Mouse (Mus musculus) embryonic facial prominence, embryonic 13.5 days (tissue): ENCODE results near the gene Qrich1. TPM values are rescaled to one million over a fixed set of nuclear protein-coding genes. Genes with fewer than 3 reads are reported as not detected.

Experiments used
- ATAC-seq: fragments of 200-750 bp; cut with Nextera tagmentation; 2 replicates; pipeline ENCODE4 v1.8.0; 2017; ENCODE audit warnings: low read depth; ENCODE audit not compliant: insufficient number of reproducible peaks, insufficient read depth, low FRiP score, low TSS enrichment
- H3K27ac ChIP-seq: fragments of 300-500 bp; sonication (generic); 2 replicates; pipeline ENCODE4 v1.5.1; 2015; ENCODE audit warnings: moderate library complexity, mild to moderate bottlenecking, inconsistent platforms
- H3K27me3 ChIP-seq: fragments of 300-500 bp; sonication (generic); 2 replicates; pipeline ENCODE4 v1.6.1; 2015; ENCODE audit warnings: mild to moderate bottlenecking, inconsistent platforms
- H3K36me3 ChIP-seq: fragments of 300-500 bp; sonication (generic); 2 replicates; pipeline ENCODE4 v1.6.1; 2015; ENCODE audit warnings: mild to moderate bottlenecking, inconsistent platforms
- H3K4me1 ChIP-seq: fragments of 300-500 bp; sonication (generic); 2 replicates; pipeline ENCODE4 v1.6.1; 2015; ENCODE audit warnings: inconsistent platforms
- H3K4me2 ChIP-seq: fragments of 300-500 bp; sonication (generic); 2 replicates; pipeline ENCODE4 v1.6.1; 2015; ENCODE audit warnings: moderate library complexity, mild to moderate bottlenecking, inconsistent platforms
- H3K4me3 ChIP-seq: fragments of 300-500 bp; sonication (generic); 2 replicates; pipeline ENCODE4 v1.5.1; 2015; ENCODE audit warnings: mild to moderate bottlenecking, inconsistent platforms
- H3K9ac ChIP-seq: fragments of 300-500 bp; sonication (generic); 2 replicates; pipeline ENCODE4 v1.6.1; 2015; ENCODE audit warnings: mild to moderate bottlenecking, inconsistent platforms
- H3K9me3 ChIP-seq: fragments of 300-500 bp; sonication (generic); 2 replicates; pipeline ENCODE4 v1.6.1; 2016; ENCODE audit warnings: inconsistent platforms
- WGBS: fragments of 180-500 bp; shearing (Covaris S2); methylation state at CpG from one replicate; pipeline ENCODE4 v1.1.7; 2015; ENCODE audit warnings: mixed read lengths; 5-methylcytosine and 5-hydroxymethylcytosine counted together
- polyA plus RNA-seq: library from polyadenylated mRNA; unstranded; fragments of >200 nt; fragmentation: Nextera tagmentation; extraction: Ambion mirVana; gene quantifications from 2 replicates; pipeline ENCODE4 v1.2.1, GENCODE M21; 2015

Gene Qrich1
- polyA plus RNA-seq, 1 experiment from 2014 or later = 128 TPM

- Histone ChIP-seq H3K9ac (no peak overlapping the region), H3K9me3 (no peaks in the 10 kb centered on the region), H3K36me3 (peaks cover 85% of the 10 kb centered on the region), H3K27me3 (no peaks in the 10 kb centered on the region), H3K4me1 (peaks cover 23% of the 10 kb centered on the region), H3K27ac (no peak overlapping the region), H3K4me3 (no peak overlapping the region), H3K4me2 (no peak overlapping the region)
- no peak for ATAC-seq
- 95% methylated on average over 19 of the region's 19 CpGs for WGBS
Observed at GRCm38 (mm10) chr9:108494146-108494825, 22.3 kb upstream of the Qrich1 start.

- no peaks in the 10 kb centered on the region for H3K9me3 ChIP-seq
- ATAC-seq = no peak
- no peaks in the 10 kb centered on the region for H3K27me3 ChIP-seq
- WGBS = 83% methylated on average over 10 of the region's 10 CpGs
- peaks cover 85% of the 10 kb centered on the region for H3K36me3 ChIP-seq
- no peak overlapping the region for H3K27ac ChIP-seq
- H3K4me1 ChIP-seq = peaks cover 20% of the 10 kb centered on the region
- H3K4me2 ChIP-seq = no peak overlapping the region
- H3K9ac ChIP-seq = no peak overlapping the region
- H3K4me3 ChIP-seq = no peak overlapping the region
Observed at GRCm38 (mm10) chr9:108494905-108495304, 21.7 kb upstream of the Qrich1 start.

DNA sequence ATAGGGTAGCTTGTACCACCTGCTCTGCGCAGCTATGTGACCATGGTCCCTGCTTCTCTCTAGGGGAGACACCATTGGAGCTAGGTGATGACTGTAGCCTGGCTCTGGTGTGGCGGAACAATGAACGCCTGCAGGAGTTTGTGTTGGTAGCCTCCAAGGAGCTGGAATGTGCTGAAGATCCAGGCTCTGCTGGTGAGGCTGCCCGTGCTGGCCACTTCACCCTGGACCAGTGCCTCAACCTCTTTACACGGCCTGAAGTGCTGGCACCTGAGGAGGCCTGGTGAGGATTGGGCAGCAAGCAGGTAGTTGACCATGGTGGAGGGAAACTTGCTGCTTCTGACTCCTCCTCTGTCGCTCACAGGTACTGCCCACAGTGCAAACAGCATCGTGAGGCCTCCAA, 17.4 kb upstream of the Qrich1 start:
- no peaks in the 10 kb centered on the region for H3K27me3 ChIP-seq
- H3K4me2 ChIP-seq = no peak overlapping the region
- no peaks in the 10 kb centered on the region for H3K4me1 ChIP-seq
- ATAC-seq = no peak
- no peaks in the 10 kb centered on the region for H3K9me3 ChIP-seq
- H3K36me3 ChIP-seq = peaks cover 96% of the 10 kb centered on the region
- H3K4me3 ChIP-seq = no peak overlapping the region
- no peak overlapping the region for H3K27ac ChIP-seq
- WGBS = 94% methylated on average over 7 of the region's 7 CpGs
- no peak overlapping the region for H3K9ac ChIP-seq

GRCm38 (mm10) chr9:108499943-108500342, 16.7 kb upstream of the Qrich1 start:
- Histone ChIP-seq H3K27ac (no peak overlapping the region), H3K4me3 (no peak overlapping the region), H3K4me2 (no peak overlapping the region), H3K36me3 (peaks cover 88% of the 10 kb centered on the region), H3K4me1 (no peaks in the 10 kb centered on the region), H3K27me3 (no peaks in the 10 kb centered on the region), H3K9me3 (no peaks in the 10 kb centered on the region), H3K9ac (no peak overlapping the region)
- 95% methylated on average over 15 of the region's 15 CpGs for WGBS
- no peak for ATAC-seq

DNA sequence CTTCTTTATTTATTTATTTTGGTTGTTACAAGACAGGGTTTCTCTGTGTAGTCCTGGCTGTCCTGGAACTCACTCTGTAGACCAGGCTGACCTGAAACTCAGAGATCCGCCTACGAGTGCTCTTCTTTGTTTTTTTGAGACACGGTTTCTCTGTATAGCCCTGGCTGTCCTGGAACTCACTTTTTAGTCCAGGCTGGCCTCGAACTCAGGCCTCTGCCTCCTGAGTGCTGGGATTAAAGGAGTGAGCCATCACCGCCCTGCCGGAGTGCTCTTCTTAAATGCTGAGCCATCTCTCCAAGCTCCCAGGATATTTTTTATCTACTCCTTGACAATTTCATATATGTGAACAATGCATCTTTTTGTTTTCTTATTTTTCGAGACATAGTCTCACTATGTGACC, 9.7 kb upstream of the Qrich1 start:
- H3K27me3 ChIP-seq = no peaks in the 10 kb centered on the region
- peak overlapping the region; percentile 84; the same call in 1 of the 2 replicates for H3K4me3 ChIP-seq
- H3K9me3 ChIP-seq = no peaks in the 10 kb centered on the region
- H3K4me1 ChIP-seq = peaks cover 15% of the 10 kb centered on the region
- peaks cover 44% of the 10 kb centered on the region for H3K36me3 ChIP-seq
- peak overlapping the region; percentile 60; the same call in 1 of the 2 replicates for H3K27ac ChIP-seq
- WGBS = 86% methylated on average over 7 of the region's 7 CpGs
- peak overlapping the region; percentile 89 for H3K4me2 ChIP-seq
- ATAC-seq = no peak
- peak overlapping the region; percentile 85; the same call in 1 of the 2 replicates for H3K9ac ChIP-seq

DNA sequence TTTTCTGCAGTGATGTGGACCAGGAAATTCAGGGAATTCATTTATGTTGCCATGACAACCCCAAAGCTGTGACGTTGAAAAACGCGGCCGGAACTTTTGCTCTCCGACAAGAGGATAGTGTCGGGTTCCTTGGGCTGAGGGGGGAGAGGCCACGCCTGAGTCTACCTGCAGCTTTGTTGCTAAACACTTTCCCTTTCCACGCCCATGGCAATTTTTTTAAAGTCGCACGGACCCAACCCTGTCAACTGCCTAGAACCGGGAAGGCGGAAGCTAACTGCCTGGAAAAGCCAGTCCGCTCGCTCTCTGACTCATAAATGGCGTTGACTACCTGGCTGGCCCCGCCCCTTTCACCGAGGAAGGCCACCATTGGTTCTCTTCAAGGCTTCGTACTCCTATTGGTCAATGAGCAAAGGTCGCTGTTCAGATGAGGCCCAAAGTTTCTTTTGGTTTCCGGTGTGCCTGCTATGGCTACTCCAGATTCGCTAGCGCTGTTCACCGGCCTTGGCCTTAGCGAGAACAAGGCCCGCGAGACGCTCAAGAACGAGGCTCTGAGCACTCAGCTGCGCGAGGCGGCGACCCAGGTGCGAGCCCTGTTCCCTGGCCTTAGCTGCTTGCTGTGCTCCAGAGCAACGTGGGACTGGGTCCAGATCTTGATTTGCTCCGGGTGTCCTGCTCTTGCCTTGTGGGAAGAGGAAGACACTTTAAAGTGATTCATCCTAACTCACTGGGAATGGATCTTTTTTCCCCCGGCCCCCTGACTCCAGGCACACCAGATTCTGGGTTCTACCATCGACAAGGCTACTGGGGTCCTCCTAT, 8.8 kb upstream of the Qrich1 start, which contains the start of gene Qars:
Gene Qars, plus strand, starts transcription at position 88 of the 816 bp plus-strand sequence.
- Histone ChIP-seq H3K4me3 (peak within 1 kb of the TSS; percentile 84), H3K27ac (peak within 1 kb of the TSS; percentile 60), H3K27me3 (no peaks in the 10 kb centered on the region), H3K36me3 (peaks cover 44% of the 10 kb centered on the region), H3K9ac (peak within 1 kb of the TSS; percentile 85), H3K4me2 (peak within 1 kb of the TSS; percentile 89), H3K4me1 (peaks cover 15% of the 10 kb centered on the region), H3K9me3 (no peaks in the 10 kb centered on the region)
- ATAC-seq = peak; percentile 93
- under 1% methylated on average over 37 of the region's 37 CpGs for whole genome bisulfite sequencing

DNA sequence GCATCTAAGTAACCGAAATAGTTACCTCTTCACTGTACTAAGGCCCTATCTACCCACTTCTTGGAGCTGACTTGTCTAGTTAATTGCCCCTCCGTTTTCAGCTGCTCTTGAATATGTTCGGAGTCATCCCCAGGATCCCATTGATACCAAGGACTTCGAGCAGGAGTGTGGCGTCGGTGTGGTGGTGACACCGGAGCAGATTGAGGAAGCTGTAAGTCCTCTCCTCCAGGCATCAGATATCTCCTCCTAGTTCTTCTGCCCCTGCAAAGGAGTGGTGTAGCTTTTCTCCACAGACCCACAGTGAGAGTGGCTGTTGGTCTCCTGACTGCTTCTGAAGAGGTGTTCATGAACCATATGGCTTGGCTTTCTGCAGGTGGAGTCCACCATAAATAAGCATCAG, 7.8 kb upstream of the Qrich1 start:
- H3K27ac ChIP-seq = no peak overlapping the region; the same call in 1 of the 2 replicates
- peak overlapping the region; percentile 89 for H3K4me2 ChIP-seq
- 88% methylated on average over 7 of the region's 7 CpGs for WGBS
- H3K4me3 ChIP-seq = peak overlapping the region; percentile 84
- no peaks in the 10 kb centered on the region for H3K9me3 ChIP-seq
- H3K4me1 ChIP-seq = peaks cover 15% of the 10 kb centered on the region
- peak overlapping the region; percentile 85 for H3K9ac ChIP-seq
- ATAC-seq = no peak
- no peaks in the 10 kb centered on the region for H3K27me3 ChIP-seq
- peaks cover 44% of the 10 kb centered on the region for H3K36me3 ChIP-seq

DNA sequence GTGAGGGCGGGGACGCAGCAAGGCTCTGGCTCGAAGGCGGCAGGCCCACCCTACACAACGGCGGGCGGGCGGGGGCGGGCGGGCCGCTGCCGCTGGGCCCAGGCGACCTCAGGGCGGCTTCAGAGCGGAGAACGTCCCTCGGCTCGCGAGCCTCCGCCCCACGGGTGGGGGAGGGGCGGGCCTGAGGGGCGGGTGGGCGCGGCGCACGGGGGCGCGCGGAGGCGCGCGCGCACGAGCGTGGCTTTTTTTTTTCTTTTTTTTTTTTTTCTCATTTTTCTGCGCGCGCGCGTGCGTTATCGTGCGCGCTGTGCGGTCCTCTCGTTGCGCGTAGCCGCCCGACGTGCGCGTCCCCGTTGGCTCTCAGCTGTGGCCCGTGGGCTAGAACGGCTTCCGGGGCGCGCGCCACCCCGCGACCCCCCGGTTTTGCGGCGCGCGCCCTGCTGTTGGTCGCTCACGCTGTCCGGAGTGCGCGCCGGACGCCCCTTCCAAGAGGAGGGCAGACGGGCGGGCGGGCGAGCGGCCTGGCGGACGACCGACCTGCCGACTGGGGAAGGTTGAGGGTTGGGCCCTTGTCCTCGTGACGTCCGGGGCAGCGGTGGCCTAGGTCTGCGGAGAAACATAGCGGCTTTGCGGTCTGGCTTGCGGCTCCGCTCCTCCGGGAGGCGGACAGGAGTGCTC, 786 bp downstream of the Qrich1 start:
- under 1% methylated on average over 69 of the region's 95 CpGs for WGBS
- no peaks in the 10 kb centered on the region for H3K27me3 ChIP-seq
- H3K9ac ChIP-seq = peak overlapping the region; percentile 95
- peaks cover 44% of the 10 kb centered on the region for H3K36me3 ChIP-seq
- no peaks in the 10 kb centered on the region for H3K9me3 ChIP-seq
- peak overlapping the region; percentile 69 for H3K4me2 ChIP-seq
- H3K27ac ChIP-seq = peak overlapping the region; percentile 100
- peak overlapping the region; percentile 94 for H3K4me3 ChIP-seq
- peaks cover 22% of the 10 kb centered on the region for H3K4me1 ChIP-seq
- peak; percentile 85 for ATAC-seq

DNA sequence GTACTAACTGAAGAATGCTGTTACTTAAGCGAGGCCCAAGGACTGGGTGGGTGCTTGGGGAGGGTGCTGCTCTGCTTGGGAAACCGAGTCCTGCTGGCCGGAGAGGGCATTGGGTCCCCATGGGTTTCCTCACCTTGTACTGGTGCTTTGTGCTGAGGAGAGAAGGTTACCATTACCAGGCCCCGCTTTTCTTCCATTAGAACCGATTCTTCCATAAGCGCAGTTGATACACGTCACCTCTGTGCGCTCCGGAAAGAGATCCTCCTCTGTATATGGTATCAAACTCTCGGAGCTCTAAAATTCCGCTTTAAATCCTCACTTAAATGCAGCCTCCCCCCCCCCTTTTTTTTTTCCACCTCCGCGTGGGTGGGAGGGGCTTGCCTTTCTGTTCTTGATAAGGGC, 1.3 kb downstream of the Qrich1 start:
- Histone ChIP-seq H3K27me3 (no peaks in the 10 kb centered on the region), H3K36me3 (peaks cover 42% of the 10 kb centered on the region), H3K9me3 (no peaks in the 10 kb centered on the region), H3K4me1 (peaks cover 22% of the 10 kb centered on the region), H3K4me3 (peak overlapping the region; percentile 94), H3K9ac (peak overlapping the region; percentile 95), H3K4me2 (peak overlapping the region; percentile 69), H3K27ac (peak overlapping the region; percentile 100)
- ATAC-seq = no peak
- 0% methylated on average over 13 of the region's 13 CpGs for whole genome bisulfite sequencing

GRCm38 (mm10) chr9:108521604-108522003, 5.0 kb downstream of the Qrich1 start:
- H3K9me3 ChIP-seq = no peaks in the 10 kb centered on the region
- H3K27me3 ChIP-seq = no peaks in the 10 kb centered on the region
- H3K36me3 ChIP-seq = peaks cover 27% of the 10 kb centered on the region
- H3K4me3 ChIP-seq = no peak overlapping the region
- no peak overlapping the region for H3K4me2 ChIP-seq
- WGBS = 82% methylated on average over 2 of the region's 2 CpGs
- no peak for ATAC-seq
- no peak overlapping the region for H3K27ac ChIP-seq
- H3K4me1 ChIP-seq = peaks cover 14% of the 10 kb centered on the region
- H3K9ac ChIP-seq = no peak overlapping the region

GRCm38 (mm10) chr9:108523341-108523740, 6.7 kb downstream of the Qrich1 start:
- Histone ChIP-seq H3K27me3 (no peaks in the 10 kb centered on the region), H3K4me1 (peaks cover 14% of the 10 kb centered on the region), H3K9me3 (no peaks in the 10 kb centered on the region), H3K36me3 (peaks cover 29% of the 10 kb centered on the region), H3K9ac (no peak overlapping the region), H3K4me2 (no peak overlapping the region), H3K4me3 (no peak overlapping the region), H3K27ac (no peak overlapping the region)
- WGBS = 96% methylated on average over 4 of the region's 4 CpGs
- no peak for ATAC-seq
